Mouse (Mus musculus): Measurements from ENCODE around the gene Apbb1.

Apbb1 gene

GRCm38 (mm10) chr7:105516669-105517360 lies 64.6 kb downstream of the Apbb1 start:
- no peak for DNase-seq

DNA sequence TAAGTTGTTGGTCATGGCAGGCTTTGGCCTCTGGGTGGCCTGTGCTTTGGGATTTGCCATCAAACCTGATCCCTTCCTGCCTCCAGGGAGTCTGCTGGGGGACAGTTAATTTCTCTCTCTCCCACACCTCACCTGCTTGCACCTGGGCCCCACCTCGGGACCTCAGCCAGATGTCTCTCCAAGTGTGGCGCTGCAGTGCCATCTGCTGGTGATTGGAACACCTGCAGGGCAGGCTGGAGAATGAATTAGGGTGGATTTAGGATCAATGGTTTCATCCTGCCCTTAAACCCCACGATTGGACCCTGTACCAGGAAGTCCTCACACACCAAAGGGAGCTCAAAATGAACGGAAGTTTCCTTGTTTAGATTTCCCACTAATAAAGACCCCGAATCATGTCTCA lies 66.3 kb downstream of the Apbb1 start:
- DNase-seq: peak; percentile 38

DNA sequence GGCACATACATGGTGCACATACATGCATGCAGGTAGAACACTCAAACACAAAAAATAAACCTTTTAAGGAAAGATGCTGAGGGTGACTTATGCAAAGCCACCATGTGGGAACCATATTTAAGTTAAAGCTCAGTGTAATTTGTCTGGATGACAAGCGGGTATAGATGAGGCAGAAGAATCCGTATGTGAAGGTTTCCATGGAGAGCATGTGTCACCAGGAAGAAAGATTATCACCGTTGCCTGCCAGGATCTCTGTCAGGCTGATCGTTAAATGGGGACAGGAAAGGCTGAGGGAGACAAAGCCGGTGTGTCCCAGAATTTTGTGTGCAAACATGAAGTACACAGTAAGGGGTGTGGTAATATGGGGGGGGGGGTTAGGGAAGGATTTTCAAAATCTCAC lies 66.9 kb downstream of the Apbb1 start:
- no peak for DNase-seq

- no peak for DNase-seq
Observed at GRCm38 (mm10) chr7:105513845-105514291, 67.6 kb downstream of the Apbb1 start.

- DNase-seq: no peak
Observed at GRCm38 (mm10) chr7:105510143-105510542, 71.3 kb downstream of the Apbb1 start.

Data from kidney, adult 11 months (tissue).